Mouse (Mus musculus): ENCODE measurements around the gene Wfdc12. TPM values are rescaled to one million over a fixed set of nuclear protein-coding genes. Genes with fewer than 3 reads are reported as not detected.

Gene Wfdc12
- polyA plus RNA-seq, 1 experiment: not detected

- Histone ChIP-seq H3K9me3 (ENCODE audit: control insufficient read depth, low read length) (no peaks in the 10 kb centered on the region), H3K4me1 (ENCODE audit: control insufficient read depth) (no peaks in the 10 kb centered on the region), H3K36me3 (ENCODE audit: control insufficient read depth) (no peaks in the 10 kb centered on the region), H3K4me3 (replicated peaks) (no peak overlapping the region), H3K27me3 (ENCODE audit: control insufficient read depth) (peaks cover 58% of the 10 kb centered on the region)
- no peak for TF ChIP-seq GATA1 (IDR thresholded peaks at IDR 0.05; ENCODE audit: low read length)
- no peak for TF ChIP-seq TAL1 (IDR thresholded peaks at IDR 0.05; ENCODE audit: low read length)
Observed at GRCm38 (mm10) chr2:164168571-164168946, 21.8 kb downstream of the Wfdc12 start.

GRCm38 (mm10) chr2:164167752-164168570 lies 22.4 kb downstream of the Wfdc12 start:
- no peak overlapping the region for H3K4me3 ChIP-seq (replicated peaks)
- no peak for TF ChIP-seq GATA1 (IDR thresholded peaks at IDR 0.05; ENCODE audit: low read length)
- TF ChIP-seq TAL1 (IDR thresholded peaks at IDR 0.05; ENCODE audit: low read length): no peak
- H3K36me3 ChIP-seq (ENCODE audit: control insufficient read depth): no peaks in the 10 kb centered on the region
- H3K9me3 ChIP-seq (ENCODE audit: control insufficient read depth, low read length): no peaks in the 10 kb centered on the region
- H3K4me1 ChIP-seq (ENCODE audit: control insufficient read depth): no peaks in the 10 kb centered on the region
- peaks cover 55% of the 10 kb centered on the region for H3K27me3 ChIP-seq (ENCODE audit: control insufficient read depth)

- Histone ChIP-seq H3K4me1 (ENCODE audit: control insufficient read depth) (no peaks in the 10 kb centered on the region), H3K27me3 (ENCODE audit: control insufficient read depth) (peaks cover 34% of the 10 kb centered on the region), H3K9me3 (ENCODE audit: control insufficient read depth, low read length) (no peaks in the 10 kb centered on the region), H3K36me3 (ENCODE audit: control insufficient read depth) (no peaks in the 10 kb centered on the region), H3K4me3 (replicated peaks) (no peak overlapping the region)
- no peak for TF ChIP-seq GATA1 (IDR thresholded peaks at IDR 0.05; ENCODE audit: low read length)
- TF ChIP-seq TAL1 (IDR thresholded peaks at IDR 0.05; ENCODE audit: low read length): no peak
Observed at GRCm38 (mm10) chr2:164164941-164165340, 25.5 kb downstream of the Wfdc12 start.

DNA sequence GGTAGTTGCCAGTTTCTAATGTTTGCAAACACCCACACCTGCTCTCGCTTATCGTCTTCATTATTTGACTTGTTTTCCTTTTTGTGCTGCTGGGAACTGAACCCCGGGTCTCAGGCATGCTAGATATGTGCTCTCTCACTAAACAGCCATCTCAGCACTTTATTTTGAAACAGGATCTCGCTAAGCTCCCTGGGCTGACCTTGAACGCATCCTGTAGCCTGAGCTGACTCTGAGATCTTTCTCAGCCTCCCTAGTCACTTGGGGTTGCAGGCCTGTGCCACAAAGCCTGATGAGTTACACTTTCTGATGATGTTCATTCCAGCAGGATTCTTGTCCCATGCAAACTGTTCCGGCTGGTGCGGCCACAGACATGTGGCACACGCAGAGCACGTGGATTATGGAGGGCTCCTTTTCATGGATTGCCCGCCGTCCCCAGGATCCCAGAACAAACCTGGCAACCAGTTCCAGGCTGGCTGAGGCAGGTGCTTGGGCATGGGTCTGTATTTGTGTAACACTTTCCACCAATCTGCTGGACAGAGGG lies 28.8 kb downstream of the Wfdc12 start:
- Histone ChIP-seq H3K36me3 (ENCODE audit: control insufficient read depth) (no peaks in the 10 kb centered on the region), H3K9me3 (ENCODE audit: control insufficient read depth, low read length) (no peaks in the 10 kb centered on the region), H3K4me3 (replicated peaks) (no peak overlapping the region), H3K4me1 (ENCODE audit: control insufficient read depth) (no peaks in the 10 kb centered on the region), H3K27me3 (ENCODE audit: control insufficient read depth) (peaks cover 2% of the 10 kb centered on the region)
- TF ChIP-seq GATA1 (IDR thresholded peaks at IDR 0.05; ENCODE audit: low read length) (no peak), TAL1 (IDR thresholded peaks at IDR 0.05; ENCODE audit: low read length) (no peak)

DNA sequence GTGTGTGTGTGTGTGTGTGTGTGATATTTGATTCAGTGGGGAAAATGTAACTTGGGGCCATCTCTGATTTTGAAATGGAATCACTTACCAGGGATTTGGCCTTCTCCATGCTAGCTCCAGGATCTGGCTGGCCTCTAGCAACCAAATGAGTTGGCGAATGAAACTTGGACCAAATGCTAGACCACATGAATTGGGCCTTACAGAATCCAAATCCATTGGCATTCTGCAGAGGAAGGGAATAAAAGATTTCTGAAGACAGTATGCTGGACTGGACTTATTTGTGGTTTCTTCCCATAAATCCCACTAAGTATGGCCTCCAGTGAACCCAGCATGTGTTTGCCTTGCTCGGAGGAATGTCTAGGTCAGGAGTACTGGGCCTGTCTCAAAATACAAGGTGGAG lies 31.6 kb downstream of the Wfdc12 start:
- Histone ChIP-seq H3K4me3 (replicated peaks) (no peak overlapping the region), H3K27me3 (ENCODE audit: control insufficient read depth) (no peaks in the 10 kb centered on the region), H3K36me3 (ENCODE audit: control insufficient read depth) (peaks cover 11% of the 10 kb centered on the region), H3K4me1 (ENCODE audit: control insufficient read depth) (no peaks in the 10 kb centered on the region), H3K9me3 (ENCODE audit: control insufficient read depth, low read length) (no peaks in the 10 kb centered on the region)
- TF ChIP-seq GATA1 (IDR thresholded peaks at IDR 0.05; ENCODE audit: low read length): no peak
- TF ChIP-seq TAL1 (IDR thresholded peaks at IDR 0.05; ENCODE audit: low read length): no peak

DNA sequence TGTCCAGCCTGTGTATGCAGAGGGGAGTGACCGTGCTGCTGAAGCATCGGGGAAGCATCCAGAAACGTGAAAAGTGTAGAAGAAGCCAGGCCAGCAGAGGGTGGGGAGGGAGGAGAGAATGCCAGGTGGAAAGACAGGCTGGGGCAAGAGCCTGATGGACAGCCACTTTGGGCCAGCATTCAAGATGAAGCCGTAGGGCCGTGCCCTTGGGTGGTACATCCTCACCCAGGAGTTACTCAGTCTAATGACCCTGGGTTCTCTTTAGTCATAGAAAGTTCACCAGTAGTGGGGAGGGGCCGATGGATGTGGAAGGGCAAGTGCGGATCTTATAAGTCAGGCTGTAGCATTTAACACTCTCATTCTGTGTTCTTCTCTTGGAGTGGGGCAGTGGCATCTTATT lies 34.2 kb downstream of the Wfdc12 start:
- Histone ChIP-seq H3K9me3 (ENCODE audit: control insufficient read depth, low read length) (no peaks in the 10 kb centered on the region), H3K4me3 (replicated peaks) (no peak overlapping the region), H3K27me3 (ENCODE audit: control insufficient read depth) (no peaks in the 10 kb centered on the region), H3K4me1 (ENCODE audit: control insufficient read depth) (no peaks in the 10 kb centered on the region), H3K36me3 (ENCODE audit: control insufficient read depth) (peaks cover 34% of the 10 kb centered on the region)
- TF ChIP-seq TAL1 (IDR thresholded peaks at IDR 0.05; ENCODE audit: low read length): no peak
- TF ChIP-seq GATA1 (IDR thresholded peaks at IDR 0.05; ENCODE audit: low read length): no peak

DNA sequence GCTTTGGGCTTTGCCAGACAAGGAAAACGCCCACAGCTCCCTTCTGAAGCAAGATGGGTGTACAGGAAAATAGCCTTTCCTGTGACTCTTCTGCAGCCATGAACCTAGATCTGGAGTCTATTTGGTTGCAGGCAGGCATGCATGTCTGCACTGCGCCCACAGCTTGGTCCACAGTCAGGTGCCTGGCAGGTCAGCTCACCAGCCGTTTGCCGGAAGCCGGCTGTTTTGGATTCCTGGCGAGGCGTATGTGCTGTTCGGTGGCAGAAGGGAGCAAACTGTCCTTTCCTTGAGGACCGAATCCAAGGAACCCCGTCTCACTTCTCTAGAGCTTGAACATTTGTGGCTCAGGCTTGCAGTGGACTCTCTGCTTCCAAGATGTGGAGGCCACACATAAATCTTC lies 36.4 kb downstream of the Wfdc12 start:
- Histone ChIP-seq H3K4me3 (replicated peaks) (no peak overlapping the region), H3K27me3 (ENCODE audit: control insufficient read depth) (no peaks in the 10 kb centered on the region), H3K36me3 (ENCODE audit: control insufficient read depth) (peaks cover 42% of the 10 kb centered on the region), H3K4me1 (ENCODE audit: control insufficient read depth) (no peaks in the 10 kb centered on the region), H3K9me3 (ENCODE audit: control insufficient read depth, low read length) (no peaks in the 10 kb centered on the region)
- TF ChIP-seq GATA1 (IDR thresholded peaks at IDR 0.05; ENCODE audit: low read length): no peak

DNA sequence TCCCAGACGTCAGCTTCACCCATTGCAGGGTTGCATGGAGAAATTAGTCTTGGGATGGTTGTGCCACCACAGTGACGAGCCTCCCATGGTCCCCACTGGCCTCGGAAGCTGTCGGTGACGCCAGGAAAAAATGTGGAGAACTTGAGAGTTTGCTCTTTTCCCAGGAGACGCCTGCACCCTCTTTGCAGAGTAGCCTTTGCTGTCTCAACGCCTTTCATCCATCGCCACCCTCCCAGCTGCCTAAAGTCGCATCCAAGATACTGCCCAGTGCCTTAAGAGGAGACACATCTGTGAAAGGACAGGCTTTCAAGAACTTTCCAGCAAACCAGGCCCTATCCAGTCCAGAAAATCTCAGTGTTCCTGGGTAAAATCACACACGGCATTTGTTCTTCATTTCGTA lies 38.1 kb downstream of the Wfdc12 start:
- TF ChIP-seq TAL1 (IDR thresholded peaks at IDR 0.05; ENCODE audit: low read length) (no peak), GATA1 (IDR thresholded peaks at IDR 0.05; ENCODE audit: low read length) (no peak)
- H3K27me3 ChIP-seq (ENCODE audit: control insufficient read depth): no peaks in the 10 kb centered on the region
- H3K4me3 ChIP-seq (replicated peaks): no peak overlapping the region
- no peaks in the 10 kb centered on the region for H3K9me3 ChIP-seq (ENCODE audit: control insufficient read depth, low read length)
- H3K4me1 ChIP-seq (ENCODE audit: control insufficient read depth): no peaks in the 10 kb centered on the region
- H3K36me3 ChIP-seq (ENCODE audit: control insufficient read depth): peaks cover 45% of the 10 kb centered on the region

GRCm38 (mm10) chr2:164150086-164150760 lies 40.2 kb downstream of the Wfdc12 start:
- H3K4me3 ChIP-seq (replicated peaks): no peak overlapping the region

More at GRCm38 (mm10) chr2:164150086-164150760, 40.2 kb downstream of the Wfdc12 start:
- Histone ChIP-seq H3K36me3 (ENCODE audit: control insufficient read depth) (peaks cover 43% of the 10 kb centered on the region), H3K4me1 (ENCODE audit: control insufficient read depth) (no peaks in the 10 kb centered on the region), H3K9me3 (ENCODE audit: control insufficient read depth, low read length) (no peaks in the 10 kb centered on the region), H3K27me3 (ENCODE audit: control insufficient read depth) (no peaks in the 10 kb centered on the region)
- TF ChIP-seq GATA1 (IDR thresholded peaks at IDR 0.05; ENCODE audit: low read length) (no peak), TAL1 (IDR thresholded peaks at IDR 0.05; ENCODE audit: low read length) (no peak)
